Comparison of ENCODE assay signal across 16 mouse cellular contexts in the genomic region with DNA sequence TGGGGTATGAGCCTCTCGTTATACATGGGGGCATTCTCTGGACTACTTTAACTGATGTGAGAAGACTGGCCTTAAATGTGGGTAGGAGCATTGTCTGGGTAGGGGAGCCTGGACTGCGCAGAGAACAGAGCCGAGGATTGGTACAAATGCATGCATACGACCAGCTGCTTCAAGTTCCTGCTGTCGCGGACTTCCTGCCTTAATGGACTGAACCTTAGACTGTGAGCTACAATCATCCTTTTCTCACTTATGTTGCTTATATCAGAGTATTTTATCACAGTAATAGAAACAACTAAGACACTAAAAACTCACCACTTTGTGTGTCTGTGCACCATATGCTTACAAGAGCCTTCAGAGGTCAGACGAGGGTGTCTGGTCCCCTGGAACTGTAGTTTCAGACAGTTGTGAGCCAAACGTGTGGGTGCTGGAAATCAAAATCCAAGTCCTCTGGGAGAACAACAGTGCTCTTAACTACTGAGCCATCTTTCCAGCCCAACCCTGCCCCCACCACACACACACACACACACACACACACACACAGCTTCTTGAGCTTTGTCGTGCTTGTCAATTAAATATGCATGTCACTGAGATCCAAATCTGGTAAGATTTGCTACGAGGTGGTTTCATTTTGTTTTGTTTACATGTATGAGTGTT.
"Had no signal": no experiment of that assay in that cellular context is flagged by ENCODE, and none has a peak within 500 bp of the region (broad histone marks: within the 10 kb centered on the region; RNA-seq: fewer than 3 reads in every experiment).

No protein-coding gene starts in this region.

- H3K4me2 ChIP-seq: limb, embryonic 12.5 days; liver, embryonic 13.5 days; lung, embryonic 15.5 days; midbrain, embryonic 11.5 days; midbrain, embryonic 15.5 days; stomach, embryonic 15.5 days had no signal

- ATAC-seq: liver, postnatal 0 days; midbrain, embryonic 15.5 days had no signal

- DNase-seq: kidney, adult 8-10 months; kidney, postnatal 25 days; layer of hippocampus, adult 9-11 months; liver; liver, embryonic 13.5 days; liver, postnatal 0 days; lung, postnatal 14 days; right cerebral cortex, postnatal 25 days; spleen, adult 18-20 months had no signal

- H3K4me1 ChIP-seq: megakaryocyte, embryonic 14.5 days had no signal

- H3K36me3 ChIP-seq: limb, embryonic 12.5 days; liver, embryonic 13.5 days; lung, embryonic 15.5 days; midbrain, embryonic 15.5 days; stomach, embryonic 15.5 days had no signal

- H3K9me3 ChIP-seq: limb, embryonic 12.5 days; liver, embryonic 13.5 days; lung, embryonic 15.5 days; megakaryocyte, embryonic 14.5 days; midbrain, embryonic 15.5 days; stomach, embryonic 15.5 days had no signal

- H3K27ac ChIP-seq: limb, embryonic 12.5 days; liver, embryonic 13.5 days; lung, embryonic 15.5 days; macrophage; midbrain, embryonic 15.5 days; stomach, embryonic 15.5 days had no signal

- H3K4me3 ChIP-seq: limb, embryonic 12.5 days; liver, embryonic 13.5 days; lung, embryonic 15.5 days; megakaryocyte, embryonic 14.5 days; midbrain, embryonic 15.5 days; stomach, embryonic 15.5 days had no signal

- H3K9ac ChIP-seq: limb, embryonic 12.5 days; liver, embryonic 13.5 days; liver, postnatal 0 days; lung, embryonic 15.5 days; midbrain, embryonic 15.5 days; stomach, embryonic 15.5 days had no signal

- H3K27me3 ChIP-seq: limb, embryonic 12.5 days; liver, embryonic 13.5 days; lung, embryonic 15.5 days; midbrain, embryonic 15.5 days; stomach, embryonic 15.5 days had no signal
